Mouse (Mus musculus): ENCODE results near the gene Rgs6.

DNA sequence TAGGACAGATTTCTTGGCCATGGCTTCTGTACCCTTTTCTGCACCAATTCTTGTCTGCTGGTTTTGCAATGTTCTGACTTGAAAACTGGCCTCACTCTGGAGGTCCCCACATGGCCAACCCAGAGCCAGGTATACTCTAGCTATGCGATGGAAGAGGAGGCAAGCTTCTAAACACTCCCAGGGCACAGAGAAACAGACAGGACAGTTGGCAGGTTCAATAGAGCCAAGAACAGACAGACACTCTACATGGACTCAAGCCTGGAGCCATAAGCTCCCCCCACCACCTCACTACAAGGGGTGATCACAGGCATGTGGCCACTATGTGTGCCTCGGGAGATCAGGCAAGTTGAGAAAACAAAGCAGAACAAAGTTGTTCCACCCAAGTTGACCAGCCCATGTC is 572.1 kb downstream of the Rgs6 start:
- no peak for TF ChIP-seq CTCF (IDR thresholded peaks at IDR 0.05; ENCODE audit: low read depth, low read length)
- no peak for TF ChIP-seq POLR2A (IDR thresholded peaks at IDR 0.05; ENCODE audit: extremely low read depth, insufficient read depth, low read length)
